Mouse (Mus musculus) spleen, postnatal 0 days (tissue): ENCODE results near the gene Samd9l. TPM values are rescaled to one million over a fixed set of nuclear protein-coding genes. Genes with fewer than 3 reads are reported as not detected.

ENCODE experiments used
- polyA plus RNA-seq: library from polyadenylated mRNA; unstranded; fragments of >200 nt; fragmentation: Nextera tagmentation; extraction: Ambion mirVana; gene quantifications from 2 replicates; pipeline ENCODE4 v1.2.1, GENCODE M21; 2015

The Samd9l gene
- polyA plus RNA-seq: 6.3 and 7.5 TPM in 2 replicates

GRCm38 (mm10) chr6:3399340-3400068, at the start of gene Samd9l:
Samd9l (minus strand) TSS chr6:3399572.

Other genes starting within 250 kb of the Samd9l start
- gene Hepacam2, start 98.7 kb upstream of the Samd9l start, polyA plus RNA-seq: 0.17 and 0.36 TPM in 2 replicates
- 11.9 and 13.1 TPM in 2 replicates for gene Vps50, start 98.8 kb upstream of the Samd9l start, polyA plus RNA-seq